Mouse (Mus musculus): ENCODE measurements around the gene Capn11.

DNA sequence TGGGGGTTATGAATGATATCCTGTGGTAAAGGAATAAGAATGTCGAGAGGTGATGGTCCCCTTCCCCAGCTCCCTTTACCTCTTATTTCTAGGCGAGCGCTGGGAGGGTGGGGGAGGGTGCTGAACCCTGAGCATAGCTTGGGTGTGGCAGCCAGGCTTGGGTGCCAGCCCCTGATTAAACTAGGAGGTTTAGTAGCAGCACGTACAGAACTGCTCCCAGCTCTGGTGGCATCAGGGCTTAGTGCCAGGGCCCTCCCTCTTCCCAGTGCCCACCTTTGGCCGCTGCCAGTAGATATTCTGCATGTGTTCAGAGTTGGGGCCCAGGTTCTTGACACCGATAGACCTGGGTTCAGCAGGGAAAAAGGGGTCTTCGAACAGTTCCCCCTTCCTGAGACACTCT, 5.9 kb downstream of the Capn11 start:
- TF ChIP-seq CTCF (IDR thresholded peaks at IDR 0.05; ENCODE audit: insufficient read depth, low read length) (no peak), POLR2A (IDR thresholded peaks at IDR 0.05; ENCODE audit: borderline replicate concordance, extremely low read depth, low read depth, low read length) (no peak)

Measured in lung, adult 2 months (tissue).